Mouse (Mus musculus): ENCODE measurements around the gene Gm14214. TPM values are rescaled to one million over a fixed set of nuclear protein-coding genes. Genes with fewer than 3 reads are reported as not detected.

Gene Gm14214
- not detected in 2 replicates for polyA plus RNA-seq (2012; rRNA removed; ENCODE audit: low replicate concordance)

DNA sequence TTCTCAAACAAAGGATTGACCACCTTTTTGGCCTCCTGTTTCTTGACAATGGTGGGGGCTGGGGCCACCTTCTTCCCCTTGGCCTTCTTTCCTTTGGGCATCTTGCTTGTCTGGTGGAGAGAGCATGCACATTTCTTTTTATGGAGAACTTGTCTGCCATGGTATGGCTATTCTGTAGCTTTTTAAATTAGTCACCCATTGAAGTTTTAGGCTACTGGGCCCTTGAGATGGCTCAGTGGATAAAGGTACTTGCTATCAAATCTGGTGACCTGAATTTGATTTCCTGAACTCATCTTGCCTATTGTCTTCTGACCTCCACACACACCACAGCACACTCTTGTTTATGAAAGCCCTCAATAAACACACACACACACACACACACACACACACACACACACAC lies at the start of gene Gm14214:
Gene Gm14214, minus strand, starts transcription at position 101 of the 400 bp plus-strand sequence.

DNA sequence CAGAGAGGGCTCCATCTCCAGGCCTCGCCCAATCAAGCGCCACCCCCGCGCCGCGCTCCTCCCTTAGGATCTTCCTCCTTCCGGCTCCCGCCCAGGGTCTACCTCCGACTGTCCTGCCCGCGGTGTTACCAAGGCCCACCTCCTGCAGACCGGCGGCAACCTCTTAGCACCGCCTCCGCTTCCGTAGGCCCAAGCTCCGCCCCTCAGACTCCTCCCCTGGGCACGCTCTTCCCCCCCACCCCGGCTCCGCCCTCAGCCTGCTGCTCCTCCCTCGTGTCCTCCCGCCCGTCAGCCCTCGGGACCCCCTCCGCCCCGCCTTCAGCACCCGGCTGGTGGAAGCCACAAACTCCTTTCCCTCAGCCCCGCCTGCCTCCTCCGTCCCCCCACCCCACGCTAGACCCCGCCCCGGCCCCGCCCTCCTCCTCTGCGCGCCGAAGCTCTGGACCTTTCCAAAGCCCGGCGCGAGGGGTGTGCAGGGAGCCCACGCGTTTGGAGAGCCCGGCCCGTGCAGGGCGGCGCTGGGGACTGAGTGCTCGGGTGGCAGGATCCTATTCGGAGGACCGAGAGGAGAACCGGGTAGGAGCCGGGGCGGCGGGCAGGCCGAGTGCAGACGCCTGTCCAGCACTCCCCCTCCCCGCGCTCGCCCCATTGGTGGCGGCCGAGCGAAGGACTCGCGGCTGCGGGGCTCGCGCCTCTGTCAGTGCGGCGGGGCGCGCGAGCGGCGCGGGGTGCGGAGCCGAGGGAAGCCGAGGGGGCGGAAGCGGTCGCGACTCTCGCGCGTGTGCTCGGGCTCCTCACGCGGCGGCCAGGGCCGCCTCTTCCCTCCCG lies 21.0 kb upstream of the Gm14214 start, which contains the start of the genes Raly and a:
Gene Raly, plus strand, starts transcription at position 441 of the 828 bp plus-strand sequence.
Gene a, plus strand, starts transcription at position 747 of the 828 bp plus-strand sequence.

Other genes starting within 250 kb of the Gm14214 start
- 0.77 and 1.5 TPM in 2 replicates for gene 1700003F12Rik, start 222.9 kb downstream of the Gm14214 start, polyA plus RNA-seq (2012; rRNA removed; ENCODE audit: low replicate concordance)
- gene Actl10, start 218.3 kb downstream of the Gm14214 start, polyA plus RNA-seq (2012; rRNA removed; ENCODE audit: low replicate concordance) = not detected in 2 replicates
- gene Necab3, start 211.1 kb downstream of the Gm14214 start, polyA plus RNA-seq (2012; rRNA removed; ENCODE audit: low replicate concordance) = 1.6 and 8.0 TPM in 2 replicates
- 13.4 and 15.1 TPM in 2 replicates for gene E2f1, start 200.1 kb downstream of the Gm14214 start, polyA plus RNA-seq (2012; rRNA removed; ENCODE audit: low replicate concordance)
- 60.5 and 151 TPM in 2 replicates for gene Pxmp4, start 166.3 kb downstream of the Gm14214 start, polyA plus RNA-seq (2012; rRNA removed; ENCODE audit: low replicate concordance)
- 4.0 and 6.1 TPM in 2 replicates for gene Zfp341, start 156.7 kb downstream of the Gm14214 start, polyA plus RNA-seq (2012; rRNA removed; ENCODE audit: low replicate concordance)
- gene 4930519P11Rik, start 156.6 kb downstream of the Gm14214 start, polyA plus RNA-seq (2012; rRNA removed; ENCODE audit: low replicate concordance) = 0.57 and 0.87 TPM in 2 replicates
- gene Chmp4b, start 118.3 kb downstream of the Gm14214 start, polyA plus RNA-seq (2012; rRNA removed; ENCODE audit: low replicate concordance) = 118 and 161 TPM in 2 replicates
- 155 and 533 TPM in 2 replicates for gene Raly, start 21.1 kb upstream of the Gm14214 start, polyA plus RNA-seq (2012; rRNA removed; ENCODE audit: low replicate concordance)
- gene a, start 21.4 kb upstream of the Gm14214 start, polyA plus RNA-seq (2012; rRNA removed; ENCODE audit: low replicate concordance) = 4.7 TPM in 1 of 2 replicates, not detected in the other
- gene Eif2s2, start 122.9 kb upstream of the Gm14214 start, polyA plus RNA-seq (2012; rRNA removed; ENCODE audit: low replicate concordance) = 13.0 and 15.8 TPM in 2 replicates
- gene Gm14226, start 248.2 kb upstream of the Gm14214 start, polyA plus RNA-seq (2012; rRNA removed; ENCODE audit: low replicate concordance) = 0.23 and 1.9 TPM in 2 replicates